Mouse (Mus musculus) megakaryocyte, embryonic 14.5 days (primary cell): ENCODE measurements around the gene Fbxl13.

Source experiments
- FLI1 ChIP-seq: IDR thresholded peaks from 2 replicates; pipeline ENCODE4 v1.6.1; 2012; ENCODE audit warnings: low read length, inconsistent platforms, mixed read lengths
- GATA1 ChIP-seq: IDR thresholded peaks from 3 replicates; pipeline ENCODE4 v1.6.1; 2012; ENCODE audit warnings: mixed read lengths, low read length, inconsistent platforms, borderline replicate concordance

DNA sequence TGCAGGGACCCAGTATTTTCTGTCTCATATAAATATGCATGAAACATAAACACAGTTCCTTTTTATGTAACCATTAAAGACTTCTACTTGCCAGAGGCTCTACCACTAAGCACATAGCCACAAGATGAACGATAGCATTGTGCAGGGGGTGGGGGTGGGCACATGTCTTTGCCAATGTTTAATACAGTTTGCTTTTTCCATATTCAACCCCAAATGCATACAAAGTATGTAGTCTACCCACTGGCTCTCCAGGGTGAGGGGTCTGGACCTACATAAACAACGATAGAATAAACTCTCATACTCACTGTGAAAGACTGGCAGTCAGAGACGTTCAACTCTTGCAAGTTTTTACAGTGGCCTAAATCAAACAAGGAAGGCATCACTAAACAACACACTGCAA, 88.9 kb downstream of the Fbxl13 start:
- TF ChIP-seq GATA1 (no peak), FLI1 (no peak)
